Mouse (Mus musculus) MEL (cell line): Measurements from ENCODE around the gene Thnsl1.

Experiments used
- MAZ ChIP-seq: IDR thresholded peaks from 2 replicates; pipeline ENCODE4 v1.6.1; 2012; ENCODE audit warnings: low read depth, mild to moderate bottlenecking, inconsistent platforms, low read length, improper control_type of control experiment
- POLR2AphosphoS2 ChIP-seq: IDR thresholded peaks from 2 replicates; pipeline ENCODE4 v1.6.1; 2011; ENCODE audit warnings: low read length, improper control_type of control experiment
- RCOR1 ChIP-seq: IDR thresholded peaks from 2 replicates; pipeline ENCODE4 v1.6.1; 2012; ENCODE audit warnings: low read depth, mild to moderate bottlenecking, inconsistent platforms, low read length, improper control_type of control experiment
- ZC3H11A ChIP-seq: IDR thresholded peaks from 2 replicates; pipeline ENCODE4 v1.6.1; 2012; ENCODE audit warnings: low read depth, mild to moderate bottlenecking, inconsistent platforms, low read length, improper control_type of control experiment
- ZNF384 ChIP-seq: IDR thresholded peaks from 2 replicates; pipeline ENCODE4 v1.6.1; 2012; ENCODE audit warnings: low read depth, mild to moderate bottlenecking, inconsistent platforms, low read length, improper control_type of control experiment

DNA sequence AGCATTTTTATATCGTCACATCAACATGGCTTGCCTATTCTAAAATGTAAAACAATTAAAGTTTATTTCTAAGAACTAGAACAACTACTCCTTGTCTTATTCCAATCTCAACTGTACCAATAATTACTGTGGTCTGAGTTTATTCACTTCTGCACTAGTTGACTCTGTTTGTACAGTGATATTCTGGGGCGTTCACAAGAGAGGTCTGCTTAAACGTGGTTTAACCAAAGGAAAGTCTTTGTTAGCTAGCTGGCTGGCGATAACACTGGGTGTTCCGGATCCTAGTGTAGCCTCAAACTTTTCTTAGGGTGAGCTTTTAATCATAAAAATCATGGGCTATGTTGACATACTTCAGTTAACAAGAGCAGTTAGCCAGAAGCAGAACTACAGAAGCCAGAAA is 10.3 kb upstream of the Thnsl1 start:
- TF ChIP-seq ZC3H11A (no peak), POLR2AphosphoS2 (no peak), ZNF384 (no peak), RCOR1 (no peak), MAZ (no peak)
